Mouse (Mus musculus) spleen, adult 2 months (tissue): ENCODE data around the gene Tmem102. TPM values are rescaled to one million over a fixed set of nuclear protein-coding genes. Genes with fewer than 3 reads are reported as not detected.

Experiments
- DNase-seq, 2 experiments: peaks; one replicate each; pipeline versions ENCODE4 v3.0.0 to v3.0.0-alpha.2; 2012 to 2021; ENCODE audit warnings: low spot score in 2 of 2, low read depth in 1 of 2
- H3K27ac ChIP-seq: fragments of 200-500 bp; 2 replicates; pipeline ENCODE4 v1.5.1; 2012; ENCODE audit warnings: low read length, inconsistent platforms; ENCODE audit not compliant: insufficient read depth
- H3K27me3 ChIP-seq: fragments of 200-500 bp; 2 replicates; pipeline ENCODE4 v1.6.1; 2012; ENCODE audit warnings: mild to moderate bottlenecking, moderate library complexity, low read length, inconsistent platforms; ENCODE audit not compliant: control insufficient read depth, insufficient read depth
- H3K36me3 ChIP-seq: fragments of 200-500 bp; 2 replicates; pipeline ENCODE4 v1.6.1; 2012; ENCODE audit warnings: mild to moderate bottlenecking, low read length, inconsistent platforms; ENCODE audit not compliant: control insufficient read depth, insufficient read depth
- H3K4me1 ChIP-seq: fragments of 200-500 bp; 2 replicates; pipeline ENCODE4 v1.6.1; 2011; ENCODE audit warnings: inconsistent platforms; ENCODE audit not compliant: control insufficient read depth, insufficient read depth, insufficient read length
- H3K4me3 ChIP-seq: fragments of 200-500 bp; 2 replicates; pipeline ENCODE4 v1.5.1; 2011; ENCODE audit warnings: mild to moderate bottlenecking, inconsistent platforms; ENCODE audit not compliant: insufficient read depth, insufficient read length; ENCODE audit errors: extremely low read depth
- CTCF ChIP-seq: fragments of 200-500 bp; IDR thresholded peaks from 2 replicates; pipeline ENCODE4 v1.5.1; 2011; ENCODE audit warnings: mild to moderate bottlenecking, inconsistent platforms; ENCODE audit not compliant: insufficient read depth, insufficient read length, insufficient replicate concordance; ENCODE audit errors: extremely low read depth
- POLR2A ChIP-seq: fragments of 200-500 bp; IDR thresholded peaks from 2 replicates; pipeline ENCODE4 v1.6.1; 2011; ENCODE audit warnings: low read depth, low read length, inconsistent platforms
- WGBS: fragments of 180-500 bp; shearing (Covaris S2); methylation state at CpG from one replicate; pipeline ENCODE4 v1.1.7; 2018; 5-methylcytosine and 5-hydroxymethylcytosine counted together
- polyA plus RNA-seq: library from polyadenylated mRNA; depleted of rRNA; stranded (reverse); fragments of >200 nt; gene quantifications from 2 replicates; pipeline ENCODE4 v1.2.3, GENCODE M21; 2012

Gene Tmem102
- polyA plus RNA-seq, 1 experiment: 0.23 TPM

DNA sequence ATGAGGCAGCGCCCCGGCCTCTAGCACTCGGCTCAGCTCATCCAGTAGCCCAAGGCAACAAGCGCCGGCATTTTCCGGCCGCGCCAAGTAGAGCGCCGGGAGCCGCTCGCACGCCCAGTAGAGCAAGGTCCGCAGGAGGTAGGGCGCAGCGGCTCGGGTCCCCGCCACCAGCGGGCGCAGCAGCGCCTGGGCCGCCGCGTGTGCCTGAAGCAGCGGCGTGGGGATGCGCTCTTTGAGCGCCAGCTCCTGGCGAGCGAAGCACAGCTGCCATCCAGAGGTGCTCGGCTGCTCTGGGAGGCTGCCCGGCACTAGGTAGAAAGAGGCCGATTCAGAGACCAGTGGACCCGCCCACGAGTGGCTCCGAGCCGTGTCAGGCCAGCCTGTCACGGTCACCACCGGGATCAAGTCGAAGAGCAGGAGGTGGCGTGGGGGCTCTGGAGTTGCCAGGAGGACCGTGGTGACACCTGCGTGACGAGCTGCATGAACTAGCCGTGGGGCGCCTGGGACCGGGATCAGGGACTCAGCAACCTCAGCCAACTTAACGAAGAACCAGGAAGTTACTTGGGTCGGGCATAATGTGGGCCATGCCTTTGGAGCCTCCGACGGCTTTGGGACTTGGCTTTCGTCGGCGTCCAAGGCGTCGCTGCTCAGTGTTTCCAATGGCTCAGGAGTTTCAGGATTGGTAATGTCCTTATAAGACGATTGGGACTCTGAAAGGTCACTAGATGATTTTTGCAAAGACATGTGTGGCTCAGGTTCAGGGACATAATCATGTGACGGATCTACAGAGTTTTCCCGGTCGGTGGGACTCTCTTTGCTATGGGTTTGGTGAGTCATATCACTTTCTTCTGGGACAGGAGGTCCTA lies 1.4 kb downstream of the Tmem102 start:
- Histone ChIP-seq H3K4me3 (peak overlapping the region; percentile 57), H3K27ac (no peak overlapping the region), H3K4me1 (peaks cover 38% of the 10 kb centered on the region), H3K36me3 (no peaks in the 10 kb centered on the region), H3K27me3 (peaks cover 28% of the 10 kb centered on the region)
- TF ChIP-seq POLR2A (no peak), CTCF (peak; percentile 70; the same call in 1 of the 2 replicates)
- 5% methylated on average over 60 of the region's 60 CpGs for WGBS
- peak; percentile 35 to 76 for DNase-seq

DNA sequence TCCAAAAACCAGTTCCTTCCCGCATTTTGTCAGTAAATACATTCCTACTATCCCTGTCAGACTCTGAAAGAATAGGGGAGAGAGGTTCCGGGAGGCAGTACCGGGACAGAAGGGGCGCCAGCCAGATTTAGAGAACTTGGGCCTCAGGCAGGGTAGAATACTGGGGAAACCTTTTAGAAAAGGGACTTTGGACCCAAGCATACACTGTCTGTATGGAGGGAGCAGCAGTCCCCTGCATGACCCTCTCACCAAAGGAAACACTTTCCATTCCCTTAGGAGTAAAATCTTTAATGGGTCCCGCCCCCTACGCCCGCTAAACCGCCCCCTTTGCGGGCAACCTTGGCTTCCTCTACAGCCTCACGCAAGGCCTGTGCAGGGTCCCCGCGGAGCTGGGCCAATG lies 2.1 kb downstream of the Tmem102 start:
- WGBS: 4% methylated on average over 12 of the region's 12 CpGs
- no peak for TF ChIP-seq CTCF
- TF ChIP-seq POLR2A: no peak
- peak overlapping the region; percentile 57 for H3K4me3 ChIP-seq
- H3K4me1 ChIP-seq: peaks cover 38% of the 10 kb centered on the region
- no peaks in the 10 kb centered on the region for H3K36me3 ChIP-seq
- H3K27me3 ChIP-seq: peaks cover 28% of the 10 kb centered on the region
- H3K27ac ChIP-seq: no peak overlapping the region
- no peak for DNase-seq

DNA sequence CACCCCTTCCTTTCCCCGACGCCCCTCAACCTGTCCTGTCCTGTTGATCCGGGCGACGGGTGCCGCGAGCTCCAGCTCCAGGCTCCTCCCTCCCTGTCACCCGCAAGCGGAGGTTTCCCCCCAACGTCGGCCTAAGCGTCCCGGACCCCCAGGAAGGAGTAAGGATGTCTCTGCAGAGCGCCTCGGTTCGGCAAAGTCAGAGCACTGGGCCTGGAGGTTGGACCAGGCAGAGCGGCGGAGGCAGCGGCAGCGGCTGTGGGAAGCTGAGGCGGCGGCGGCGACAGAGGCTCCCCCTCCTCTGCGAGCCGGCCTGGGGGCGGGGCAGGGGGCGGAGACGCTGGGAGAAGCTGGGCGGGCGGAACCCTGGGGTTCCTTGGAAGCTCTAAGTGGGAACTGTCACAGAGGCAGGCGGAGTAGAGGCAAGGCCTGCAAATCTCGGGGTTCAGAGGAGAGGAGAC lies 2.7 kb downstream of the Tmem102 start:
- H3K27me3 ChIP-seq: peaks cover 28% of the 10 kb centered on the region
- peak overlapping the region; percentile 56; the same call in 1 of the 2 replicates for H3K4me3 ChIP-seq
- no peaks in the 10 kb centered on the region for H3K36me3 ChIP-seq
- TF ChIP-seq CTCF (no peak), POLR2A (no peak)
- peaks cover 38% of the 10 kb centered on the region for H3K4me1 ChIP-seq
- DNase-seq: peak in 1 of 2 experiments; percentile 56
- peak overlapping the region; percentile 32; the same call in 1 of the 2 replicates for H3K27ac ChIP-seq
- 2% methylated on average over 33 of the region's 33 CpGs for whole genome bisulfite sequencing

DNA sequence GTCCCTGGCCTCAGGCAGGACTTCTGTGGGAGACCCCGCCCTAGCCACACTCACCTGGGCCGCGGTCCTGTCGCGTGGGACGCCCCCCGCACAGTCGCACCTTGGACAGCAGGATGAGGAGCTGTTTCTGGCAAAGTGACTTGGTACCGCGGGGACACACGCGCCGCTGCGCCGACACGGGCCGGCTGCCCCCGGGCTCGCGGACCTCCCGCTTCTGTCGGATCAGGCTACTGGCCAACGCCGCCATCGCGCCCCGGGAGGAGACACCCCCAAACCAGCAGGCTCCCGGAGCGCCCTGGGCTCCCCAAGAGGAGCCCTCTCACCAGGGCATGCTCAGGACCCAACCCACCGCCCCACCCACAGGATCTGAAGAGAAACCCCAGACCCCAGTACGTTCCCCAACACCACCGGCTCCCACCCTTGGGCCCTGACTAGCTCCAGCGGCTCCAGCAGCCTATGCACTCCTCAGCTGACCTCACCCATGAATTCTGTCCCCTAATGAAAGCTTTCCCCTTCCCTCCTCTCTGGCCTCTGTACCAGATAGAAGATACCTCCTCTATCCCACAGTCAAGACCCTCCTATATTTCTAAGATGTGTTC lies 3.9 kb downstream of the Tmem102 start, which contains the start of gene Fgf11:
Gene Fgf11 (minus strand): TSS at position 479 of the 599 bp plus-strand sequence.
- H3K27me3 ChIP-seq: peaks cover 28% of the 10 kb centered on the region
- H3K27ac ChIP-seq: peak within 1 kb of the TSS; percentile 32; the same call in 1 of the 2 replicates
- peak within 1 kb of the TSS; percentile 56; the same call in 1 of the 2 replicates for H3K4me3 ChIP-seq
- WGBS: 8% methylated on average over 33 of the region's 33 CpGs
- no peaks in the 10 kb centered on the region for H3K36me3 ChIP-seq
- peaks cover 38% of the 10 kb centered on the region for H3K4me1 ChIP-seq
- TF ChIP-seq POLR2A (no peak), CTCF (no peak)
- DNase-seq: no peak

DNA sequence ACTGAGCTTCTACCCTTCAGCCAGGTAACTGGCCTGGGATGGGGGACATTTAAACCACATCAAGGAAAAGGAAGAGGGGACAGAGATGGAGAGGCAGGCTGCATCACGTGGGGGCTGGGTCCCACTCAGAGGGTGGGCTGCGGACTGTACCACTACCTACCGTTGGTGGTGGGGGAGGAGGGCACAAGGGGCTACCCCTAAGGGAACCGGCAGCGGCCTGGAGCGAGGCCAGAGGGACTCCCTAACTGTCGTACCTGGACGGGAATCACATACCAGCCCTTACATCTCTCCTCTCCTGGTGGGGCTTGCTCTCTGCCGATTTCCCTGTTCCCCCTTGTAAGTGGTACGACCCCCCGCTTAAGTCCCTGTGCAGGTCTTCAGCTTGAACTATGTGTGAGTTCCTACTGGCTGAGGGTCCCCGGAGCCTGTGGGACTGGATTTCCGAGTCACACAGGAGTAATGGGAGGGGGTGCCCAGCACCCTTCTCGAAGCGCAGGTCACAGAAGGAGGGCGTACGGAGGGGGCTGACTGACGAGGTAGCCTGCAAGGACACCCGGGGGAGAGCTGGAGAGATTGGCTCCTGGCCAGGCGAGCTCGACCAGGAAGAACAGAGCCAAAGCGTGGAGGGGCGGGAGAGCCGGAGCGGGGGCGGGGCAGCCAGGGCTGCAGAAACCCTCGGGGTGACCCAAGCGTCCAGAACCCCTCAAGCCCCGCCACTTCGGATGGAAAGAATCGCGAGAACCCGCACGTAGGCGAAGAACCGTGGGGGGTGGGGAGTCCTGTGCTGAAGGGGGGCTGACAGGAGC lies 4.8 kb downstream of the Tmem102 start:
- DNase-seq: no peak

GRCm38 (mm10) chr11:69800138-69800391 lies 5.4 kb downstream of the Tmem102 start:
- DNase-seq: no peak
- Histone ChIP-seq H3K4me3 (peak overlapping the region; percentile 10; the same call in 1 of the 2 replicates), H3K4me1 (peaks cover 38% of the 10 kb centered on the region)

More for the DNA sequence above, 4.8 kb downstream of the Tmem102 start:
- Histone ChIP-seq H3K27ac (no peak overlapping the region), H3K36me3 (no peaks in the 10 kb centered on the region), H3K4me3 (no peak overlapping the region; the same call in 1 of the 2 replicates), H3K4me1 (peaks cover 38% of the 10 kb centered on the region), H3K27me3 (peaks cover 28% of the 10 kb centered on the region)
- 2% methylated on average over 36 of the region's 36 CpGs for WGBS
- no peak for TF ChIP-seq CTCF
- no peak for TF ChIP-seq POLR2A

More at GRCm38 (mm10) chr11:69800138-69800391, 5.4 kb downstream of the Tmem102 start:
- Histone ChIP-seq H3K27me3 (peaks cover 28% of the 10 kb centered on the region), H3K36me3 (no peaks in the 10 kb centered on the region), H3K27ac (no peak overlapping the region)
- TF ChIP-seq CTCF (no peak), POLR2A (no peak)
- WGBS: 4% methylated on average over 11 of the region's 11 CpGs
